Mouse (Mus musculus): Measurements from ENCODE around the gene Lck. TPM values are rescaled to one million over a fixed set of nuclear protein-coding genes. Genes with fewer than 3 reads are reported as not detected.

Gene Lck
- total and polyA plus RNA-seq, 3 experiments: 2.7 to 6.9 TPM; not detected in 1

GRCm38 (mm10) chr4:129584370-129584769 lies 10.9 kb upstream of the Lck start:
- H3K4me3 ChIP-seq (ENCODE audit: control insufficient read depth in 1 of 2, insufficient read depth in 1 of 2, low read depth in 2 of 2, low read length in 2 of 2): 0 out of 4 replicates have a peak overlapping the region, but pooled peaks of 1 of the 2 experiments have one; percentile 64
- H3K27ac ChIP-seq (ENCODE audit: control insufficient read depth, low read depth, low read length): no peak overlapping the region
- no peak for TF ChIP-seq ZC3H11A (IDR thresholded peaks at IDR 0.05; ENCODE audit: low read depth, low read length)
- TF ChIP-seq UBTF (IDR thresholded peaks at IDR 0.05; ENCODE audit: borderline replicate concordance, insufficient read depth, low read depth, low read length): no peak
- TF ChIP-seq POLR2A (IDR thresholded peaks at IDR 0.05; ENCODE audit: control insufficient read depth in 1 of 2, insufficient read depth in 1 of 2, low read depth in 1 of 2, low read length in 2 of 2, poor library complexity in 1 of 2): no peak
- no peak for DNase-seq (ENCODE audit: low read depth, low spot score)
- no peaks in the 10 kb centered on the region for H3K27me3 ChIP-seq (ENCODE audit: control insufficient read depth in 1 of 2, insufficient read depth in 2 of 2, low read length in 2 of 2)
- peak overlapping the region; percentile 64 for H3K9ac ChIP-seq (ENCODE audit: control insufficient read depth, low read depth, low read length, poor library complexity, severe bottlenecking)
- H3K4me1 ChIP-seq (ENCODE audit: control insufficient read depth in 1 of 2, insufficient read depth in 2 of 2, low read length in 2 of 2): 0 out of 4 replicates have a peak, but pooled peaks cover 0 to 6% of the 10 kb centered on the region in 2 experiments
- H3K9me3 ChIP-seq (replicated peaks; ENCODE audit: insufficient read depth, low read length): no peaks in the 10 kb centered on the region
- H3K79me2 ChIP-seq (ENCODE audit: control insufficient read depth, insufficient read depth, low read length, poor library complexity): no peaks in the 10 kb centered on the region; the same call in 1 of the 2 replicates
- no peaks in the 10 kb centered on the region for H3K36me3 ChIP-seq (ENCODE audit: control insufficient read depth in 1 of 2, insufficient read depth in 2 of 2, low read length in 2 of 2)

GRCm38 (mm10) chr4:129582251-129582650 lies 8.8 kb upstream of the Lck start:
- Histone ChIP-seq H3K27ac (ENCODE audit: control insufficient read depth, low read depth, low read length) (no peak overlapping the region), H3K4me3 (ENCODE audit: control insufficient read depth in 1 of 2, insufficient read depth in 1 of 2, low read depth in 2 of 2, low read length in 2 of 2) (no peak overlapping the region), H3K9me3 (replicated peaks; ENCODE audit: insufficient read depth, low read length) (no peaks in the 10 kb centered on the region), H3K27me3 (ENCODE audit: control insufficient read depth in 1 of 2, insufficient read depth in 2 of 2, low read length in 2 of 2) (no peaks in the 10 kb centered on the region), H3K9ac (ENCODE audit: control insufficient read depth, low read depth, low read length, poor library complexity, severe bottlenecking) (no peak overlapping the region), H3K36me3 (ENCODE audit: control insufficient read depth in 1 of 2, insufficient read depth in 2 of 2, low read length in 2 of 2) (no peaks in the 10 kb centered on the region), H3K4me1 (ENCODE audit: control insufficient read depth in 1 of 2, insufficient read depth in 2 of 2, low read length in 2 of 2) (peaks cover 0 to 13% of the 10 kb centered on the region in 2 experiments; a peak in 1 of 4 replicates), H3K79me2 (ENCODE audit: control insufficient read depth, insufficient read depth, low read length, poor library complexity) (no peaks in the 10 kb centered on the region; the same call in 1 of the 2 replicates)
- peak; percentile 76 for DNase-seq (ENCODE audit: low read depth, low spot score)
- no peak for TF ChIP-seq POLR2A (IDR thresholded peaks at IDR 0.05; ENCODE audit: control insufficient read depth in 1 of 2, insufficient read depth in 1 of 2, low read depth in 1 of 2, low read length in 2 of 2, poor library complexity in 1 of 2)
- no peak for TF ChIP-seq USF1 (IDR thresholded peaks at IDR 0.05; ENCODE audit: low read depth, low read length)
- peak; percentile 74; the same call in 1 of the 2 replicates for TF ChIP-seq MYC (IDR thresholded peaks at IDR 0.05; ENCODE audit: low read depth, low read length)
- TF ChIP-seq CTCF (IDR thresholded peaks at IDR 0.05 in 2 of 3, conservative IDR thresholded peaks at IDR 0.05 in 1 of 3; ENCODE audit: control insufficient read depth in 1 of 3, insufficient read depth in 1 of 3, low read depth in 2 of 3, low read length in 3 of 3, poor library complexity in 1 of 3, severe bottlenecking in 1 of 3): peak; percentile 30 to 62 (median 39)
- TF ChIP-seq USF2 (IDR thresholded peaks at IDR 0.05; ENCODE audit: borderline replicate concordance in 1 of 2, insufficient read depth in 1 of 2, low read depth in 1 of 2, low read length in 2 of 2): no peak
- no peak for TF ChIP-seq POLR2AphosphoS2 (IDR thresholded peaks at IDR 0.05; ENCODE audit: low read length)
- TF ChIP-seq RAD21 (IDR thresholded peaks at IDR 0.05; ENCODE audit: low read depth, low read length): peak; percentile 15; the same call in 1 of the 2 replicates
- TF ChIP-seq SMC3 (IDR thresholded peaks at IDR 0.05; ENCODE audit: low read depth, low read length): peak; percentile 32; the same call in 1 of the 2 replicates
- TF ChIP-seq GATA1 (IDR thresholded peaks at IDR 0.05; ENCODE audit: low read depth, low read length): peak; percentile 39

GRCm38 (mm10) chr4:129580347-129580746 lies 6.9 kb upstream of the Lck start:
- peak; percentile 88 for DNase-seq (ENCODE audit: low read depth, low spot score)
- TF ChIP-seq USF2 (IDR thresholded peaks at IDR 0.05; ENCODE audit: borderline replicate concordance in 1 of 2, insufficient read depth in 1 of 2, low read depth in 1 of 2, low read length in 2 of 2): no peak
- 0 out of 2 replicates have a peak, but pooled peaks have one; percentile 44 for TF ChIP-seq MAX (IDR thresholded peaks at IDR 0.05; ENCODE audit: low read length)
- TF ChIP-seq NRF1 (IDR thresholded peaks at IDR 0.05; ENCODE audit: insufficient read depth, low read depth, low read length, poor library complexity, severe bottlenecking): peak; percentile 65
- no peak for TF ChIP-seq SMC3 (IDR thresholded peaks at IDR 0.05; ENCODE audit: low read depth, low read length)
- peak; percentile 36; the same call in 1 of the 2 replicates for TF ChIP-seq MYC (IDR thresholded peaks at IDR 0.05; ENCODE audit: low read depth, low read length)
- peak; percentile 82 for TF ChIP-seq HCFC1 (IDR thresholded peaks at IDR 0.05; ENCODE audit: low read depth, low read length)
- no peak for TF ChIP-seq GABPA (IDR thresholded peaks at IDR 0.05; ENCODE audit: low read depth, low read length)
- peak in 1 of 2 experiments; percentile 63; a peak in 1 of 4 replicates for TF ChIP-seq POLR2A (IDR thresholded peaks at IDR 0.05; ENCODE audit: control insufficient read depth in 1 of 2, insufficient read depth in 1 of 2, low read depth in 1 of 2, low read length in 2 of 2, poor library complexity in 1 of 2)
- no peak for TF ChIP-seq ZKSCAN1 (IDR thresholded peaks at IDR 0.05; ENCODE audit: low read depth, low read length)
- TF ChIP-seq JUND (IDR thresholded peaks at IDR 0.05; ENCODE audit: low read depth, low read length): no peak
- TF ChIP-seq MXI1 (IDR thresholded peaks at IDR 0.05; ENCODE audit: low read depth, low read length): no peak
- 0 out of 2 replicates have a peak, but pooled peaks have one; percentile 23 for TF ChIP-seq SIN3A (IDR thresholded peaks at IDR 0.05; ENCODE audit: low read length)
- no peak for TF ChIP-seq ZNF384 (IDR thresholded peaks at IDR 0.05; ENCODE audit: low read depth, low read length)
- TF ChIP-seq NELFE (IDR thresholded peaks at IDR 0.05; ENCODE audit: low read depth, low read length): peak; percentile 52
- peak; percentile 85 for TF ChIP-seq TBP (IDR thresholded peaks at IDR 0.05; ENCODE audit: low read depth, low read length)
- no peak for TF ChIP-seq ZMIZ1 (IDR thresholded peaks at IDR 0.05; ENCODE audit: low read depth, low read length)
- Histone ChIP-seq H3K4me1 (ENCODE audit: control insufficient read depth in 1 of 2, insufficient read depth in 2 of 2, low read length in 2 of 2) (peaks cover 0 to 20% of the 10 kb centered on the region in 2 experiments; a peak in 1 of 4 replicates), H3K4me3 (ENCODE audit: control insufficient read depth in 1 of 2, insufficient read depth in 1 of 2, low read depth in 2 of 2, low read length in 2 of 2) (peak overlapping the region; percentile 8 to 23; a peak in 2 of 4 replicates), H3K9me3 (replicated peaks; ENCODE audit: insufficient read depth, low read length) (no peaks in the 10 kb centered on the region), H3K79me2 (ENCODE audit: control insufficient read depth, insufficient read depth, low read length, poor library complexity) (no peaks in the 10 kb centered on the region; the same call in 1 of the 2 replicates), H3K36me3 (ENCODE audit: control insufficient read depth in 1 of 2, insufficient read depth in 2 of 2, low read length in 2 of 2) (peaks cover 0 to 6% of the 10 kb centered on the region in 2 experiments; a peak in 2 of 4 replicates), H3K27ac (ENCODE audit: control insufficient read depth, low read depth, low read length) (peak overlapping the region; percentile 54), H3K9ac (ENCODE audit: control insufficient read depth, low read depth, low read length, poor library complexity, severe bottlenecking) (peak overlapping the region; percentile 63), H3K27me3 (ENCODE audit: control insufficient read depth in 1 of 2, insufficient read depth in 2 of 2, low read length in 2 of 2) (no peaks in the 10 kb centered on the region)
